Mouse (Mus musculus) liver, postnatal 0 days (tissue): ENCODE results near the gene Tmem86b.

ENCODE experiments used
- CTCF ChIP-seq: sonication (generic); IDR thresholded peaks from 2 replicates; pipeline ENCODE4 v1.5.1; 2016; ENCODE audit warnings: antibody characterized with exemption, low read depth
- EP300 ChIP-seq: IDR thresholded peaks from 2 replicates; pipeline ENCODE4 v1.6.1; 2016; ENCODE audit warnings: antibody characterized with exemption, low read depth, mild to moderate bottlenecking

GRCm38 (mm10) chr7:4658128-4658907 lies 27.1 kb upstream of the Tmem86b start:
- TF ChIP-seq EP300 (no peak), CTCF (no peak)
